Mouse (Mus musculus) intestine, embryonic 15.5 days (tissue): Measurements from ENCODE around the gene Sec24d. TPM values are rescaled to one million over a fixed set of nuclear protein-coding genes. Genes with fewer than 3 reads are reported as not detected.
A peak's percentile ranks its signal among the peaks of the same experiment; 100 is the strongest.

Experiments used
- ATAC-seq: fragments of 200-750 bp; cut with Nextera tagmentation; 2 replicates; pipeline ENCODE4 v1.8.0; 2017; ENCODE audit warnings: moderate TSS enrichment, moderate library complexity
- H3K27ac ChIP-seq: fragments of 300-500 bp; sonication (generic); 2 replicates; pipeline ENCODE4 v1.5.1; 2015; ENCODE audit warnings: mild to moderate bottlenecking, inconsistent platforms
- H3K27me3 ChIP-seq: fragments of 300-500 bp; sonication (generic); replicated peaks from 2 replicates; pipeline ENCODE4 v1.6.1; 2015; ENCODE audit warnings: inconsistent platforms
- H3K36me3 ChIP-seq: fragments of 300-500 bp; sonication (generic); 2 replicates; pipeline ENCODE4 v1.6.1; 2015; ENCODE audit warnings: inconsistent platforms
- H3K4me1 ChIP-seq: fragments of 300-500 bp; sonication (generic); replicated peaks from 2 replicates; pipeline ENCODE4 v1.6.1; 2015; ENCODE audit warnings: inconsistent platforms
- H3K4me2 ChIP-seq: fragments of 300-500 bp; sonication (generic); replicated peaks from 2 replicates; pipeline ENCODE4 v1.6.1; 2015; ENCODE audit warnings: mild to moderate bottlenecking, inconsistent platforms
- H3K4me3 ChIP-seq: fragments of 300-500 bp; sonication (generic); replicated peaks from 2 replicates; pipeline ENCODE4 v1.5.1; 2015; ENCODE audit warnings: inconsistent platforms
- H3K9ac ChIP-seq: fragments of 300-500 bp; sonication (generic); 2 replicates; pipeline ENCODE4 v1.6.1; 2015; ENCODE audit warnings: inconsistent platforms
- H3K9me3 ChIP-seq: fragments of 300-500 bp; sonication (generic); 2 replicates; pipeline ENCODE4 v1.6.1; 2016; ENCODE audit warnings: inconsistent platforms
- WGBS: fragments of 180-500 bp; shearing (Covaris S2); methylation state at CpG from one replicate; pipeline ENCODE4 v1.1.7; 2015; 5-methylcytosine and 5-hydroxymethylcytosine counted together
- polyA plus RNA-seq: library from polyadenylated mRNA; unstranded; fragments of >200 nt; fragmentation: Nextera tagmentation; extraction: Ambion mirVana; gene quantifications from 2 replicates; pipeline ENCODE4 v1.2.1, GENCODE M21; 2015

The Sec24d gene
- polyA plus RNA-seq, 1 experiment from 2014 or later, result 95.9 TPM

- 68% methylated on average over 4 of the region's 4 CpGs for WGBS
- peaks cover 18% of the 10 kb centered on the region for H3K4me1 ChIP-seq
- H3K4me2 ChIP-seq, result no peak overlapping the region
- H3K9me3 ChIP-seq, result no peaks in the 10 kb centered on the region
- no peak for ATAC-seq
- H3K36me3 ChIP-seq, result no peaks in the 10 kb centered on the region
- no peak overlapping the region for H3K9ac ChIP-seq
- no peak overlapping the region for H3K4me3 ChIP-seq
- peak overlapping the region; percentile 14; the same call in 1 of the 2 replicates for H3K27ac ChIP-seq
- no peaks in the 10 kb centered on the region for H3K27me3 ChIP-seq
These were observed 63.0 kb downstream of the Sec24d start for GRCm38 (mm10) chr3:123330221-123330620.

GRCm38 (mm10) chr3:123332330-123333054 lies 65.2 kb downstream of the Sec24d start:
- Histone ChIP-seq H3K4me3 (no peak overlapping the region), H3K9me3 (no peaks in the 10 kb centered on the region), H3K27ac (peak overlapping the region; percentile 80), H3K36me3 (no peaks in the 10 kb centered on the region), H3K4me1 (peaks cover 18% of the 10 kb centered on the region), H3K27me3 (no peaks in the 10 kb centered on the region), H3K9ac (no peak overlapping the region), H3K4me2 (no peak overlapping the region)
- WGBS, result 56% methylated on average over 2 of the region's 2 CpGs
- ATAC-seq, result peak; percentile 11; the same call in 1 of the 2 replicates

GRCm38 (mm10) chr3:123333055-123333424 lies 65.8 kb downstream of the Sec24d start:
- H3K27ac ChIP-seq, result peak overlapping the region; percentile 80
- H3K36me3 ChIP-seq, result no peaks in the 10 kb centered on the region
- H3K9me3 ChIP-seq, result no peaks in the 10 kb centered on the region
- peaks cover 23% of the 10 kb centered on the region for H3K4me1 ChIP-seq
- H3K4me3 ChIP-seq, result no peak overlapping the region
- H3K27me3 ChIP-seq, result no peaks in the 10 kb centered on the region
- WGBS, result 22% methylated on average over 4 of the region's 4 CpGs
- H3K4me2 ChIP-seq, result no peak overlapping the region
- H3K9ac ChIP-seq, result no peak overlapping the region
- peak; percentile 21; the same call in 1 of the 2 replicates for ATAC-seq

GRCm38 (mm10) chr3:123334947-123335346 lies 67.7 kb downstream of the Sec24d start:
- Histone ChIP-seq H3K36me3 (no peaks in the 10 kb centered on the region), H3K4me1 (peaks cover 25% of the 10 kb centered on the region), H3K27ac (peak overlapping the region; percentile 80), H3K27me3 (no peaks in the 10 kb centered on the region), H3K9ac (no peak overlapping the region), H3K4me2 (no peak overlapping the region), H3K9me3 (no peaks in the 10 kb centered on the region), H3K4me3 (no peak overlapping the region)
- 34% methylated on average over 7 of the region's 7 CpGs for WGBS
- ATAC-seq, result peak; percentile 48

GRCm38 (mm10) chr3:123335480-123335879 lies 68.2 kb downstream of the Sec24d start:
- Histone ChIP-seq H3K27ac (peak overlapping the region; percentile 74; the same call in 1 of the 2 replicates), H3K4me2 (no peak overlapping the region), H3K4me1 (peaks cover 25% of the 10 kb centered on the region), H3K4me3 (no peak overlapping the region), H3K9ac (no peak overlapping the region), H3K9me3 (no peaks in the 10 kb centered on the region), H3K36me3 (no peaks in the 10 kb centered on the region), H3K27me3 (no peaks in the 10 kb centered on the region)
- ATAC-seq, result peak; percentile 71
- 13% methylated on average over 3 of the region's 3 CpGs for WGBS

GRCm38 (mm10) chr3:123336455-123336854 lies 69.2 kb downstream of the Sec24d start:
- no peaks in the 10 kb centered on the region for H3K36me3 ChIP-seq
- no peak overlapping the region for H3K4me2 ChIP-seq
- WGBS, result 42% methylated on average over 7 of the region's 7 CpGs
- no peaks in the 10 kb centered on the region for H3K9me3 ChIP-seq
- ATAC-seq, result no peak
- H3K27me3 ChIP-seq, result no peaks in the 10 kb centered on the region
- peak overlapping the region; percentile 74 for H3K27ac ChIP-seq
- no peak overlapping the region for H3K4me3 ChIP-seq
- peaks cover 25% of the 10 kb centered on the region for H3K4me1 ChIP-seq
- H3K9ac ChIP-seq, result no peak overlapping the region

- ATAC-seq, result no peak
- H3K9me3 ChIP-seq, result no peaks in the 10 kb centered on the region
- H3K27ac ChIP-seq, result peak overlapping the region; percentile 77
- H3K27me3 ChIP-seq, result no peaks in the 10 kb centered on the region
- H3K36me3 ChIP-seq, result no peaks in the 10 kb centered on the region
- peaks cover 25% of the 10 kb centered on the region for H3K4me1 ChIP-seq
- H3K4me2 ChIP-seq, result no peak overlapping the region
- H3K9ac ChIP-seq, result no peak overlapping the region
- WGBS, result 61% methylated on average over 5 of the region's 5 CpGs
- H3K4me3 ChIP-seq, result no peak overlapping the region
These were observed 69.7 kb downstream of the Sec24d start for GRCm38 (mm10) chr3:123336951-123337350.

- 58% methylated on average over 6 of the region's 6 CpGs for WGBS
- Histone ChIP-seq H3K36me3 (no peaks in the 10 kb centered on the region), H3K4me2 (no peak overlapping the region), H3K9me3 (no peaks in the 10 kb centered on the region), H3K4me3 (no peak overlapping the region), H3K27me3 (no peaks in the 10 kb centered on the region), H3K4me1 (peaks cover 21% of the 10 kb centered on the region), H3K27ac (peak overlapping the region; percentile 79), H3K9ac (no peak overlapping the region)
- ATAC-seq, result 0 out of 2 replicates have a peak, but pooled peaks have one; percentile 8
These were observed 70.6 kb downstream of the Sec24d start for GRCm38 (mm10) chr3:123337853-123338252.

- peaks cover 21% of the 10 kb centered on the region for H3K4me1 ChIP-seq
- no peaks in the 10 kb centered on the region for H3K36me3 ChIP-seq
- H3K27me3 ChIP-seq, result no peaks in the 10 kb centered on the region
- H3K4me3 ChIP-seq, result no peak overlapping the region
- no peak for ATAC-seq
- peak overlapping the region; percentile 40; the same call in 1 of the 2 replicates for H3K27ac ChIP-seq
- WGBS, result 34% methylated on average over 12 of the region's 12 CpGs
- no peak overlapping the region for H3K9ac ChIP-seq
- no peak overlapping the region for H3K4me2 ChIP-seq
- no peaks in the 10 kb centered on the region for H3K9me3 ChIP-seq
These were observed 71.5 kb downstream of the Sec24d start for GRCm38 (mm10) chr3:123338666-123339195.

- 87% methylated on average over 2 of the region's 2 CpGs for WGBS
- ATAC-seq, result no peak
- Histone ChIP-seq H3K27me3 (no peaks in the 10 kb centered on the region), H3K9ac (no peak overlapping the region), H3K9me3 (no peaks in the 10 kb centered on the region), H3K4me1 (0 out of 2 replicates have a peak, but pooled peaks cover 14% of the 10 kb centered on the region), H3K4me3 (no peak overlapping the region), H3K4me2 (no peak overlapping the region), H3K27ac (no peak overlapping the region), H3K36me3 (0 out of 2 replicates have a peak, but pooled peaks cover 8% of the 10 kb centered on the region)
These were observed 73.8 kb downstream of the Sec24d start for GRCm38 (mm10) chr3:123341049-123341448.

- ATAC-seq, result peak; percentile 63
- H3K36me3 ChIP-seq, result 0 out of 2 replicates have a peak, but pooled peaks cover 8% of the 10 kb centered on the region
- 28% methylated on average over 6 of the region's 6 CpGs for WGBS
These were observed 76.4 kb downstream of the Sec24d start for GRCm38 (mm10) chr3:123343690-123344089.

GRCm38 (mm10) chr3:123348080-123348802 lies 81.0 kb downstream of the Sec24d start:
- H3K9me3 ChIP-seq, result no peaks in the 10 kb centered on the region
- H3K9ac ChIP-seq, result no peak overlapping the region
- no peak overlapping the region for H3K4me2 ChIP-seq
- 68% methylated on average over 12 of the region's 12 CpGs for WGBS
- H3K27me3 ChIP-seq, result no peaks in the 10 kb centered on the region
- no peak overlapping the region for H3K4me3 ChIP-seq
- no peak overlapping the region for H3K27ac ChIP-seq
- H3K36me3 ChIP-seq, result peaks cover 17% of the 10 kb centered on the region
- H3K4me1 ChIP-seq, result no peaks in the 10 kb centered on the region
- ATAC-seq, result no peak

More at GRCm38 (mm10) chr3:123343690-123344089, 76.4 kb downstream of the Sec24d start:
- Histone ChIP-seq H3K4me3 (no peak overlapping the region), H3K9ac (no peak overlapping the region), H3K9me3 (no peaks in the 10 kb centered on the region), H3K27me3 (no peaks in the 10 kb centered on the region), H3K4me2 (no peak overlapping the region), H3K27ac (no peak overlapping the region), H3K4me1 (0 out of 2 replicates have a peak, but pooled peaks cover 3% of the 10 kb centered on the region)
